Mouse (Mus musculus) hematopoietic multipotent progenitor cell, adult 10-12 weeks (in vitro differentiated cells): ENCODE results near the gene Fbxo41. TPM values are rescaled to one million over a fixed set of nuclear protein-coding genes. Genes with fewer than 3 reads are reported as not detected.

ENCODE experiments used
- polyA plus RNA-seq: library from polyadenylated mRNA; stranded (reverse); fragments of >175 nt; gene quantifications from 2 replicates; pipeline ENCODE4 v1.2.3, GENCODE M21; 2012; ENCODE audit warnings: low replicate concordance

Fbxo41 gene
- 0.06 and 0.15 TPM in 2 replicates for polyA plus RNA-seq

GRCm38 (mm10) chr6:85502911-85503250 is at the start of gene Fbxo41:
Gene Fbxo41 (minus strand): TSS chr6:85502994.

GRCm38 (mm10) chr6:85513531-85513910 is 10.7 kb upstream of the Fbxo41 start, which contains the start of gene Egr4:
Gene Egr4 (minus strand): TSS chr6:85513589.

GRCm38 (mm10) chr6:85451664-85452410 is 51.0 kb downstream of the Fbxo41 start, which contains the start of gene Pradc1:
Gene Pradc1 (minus strand): TSS chr6:85451970.

GRCm38 (mm10) chr6:85450697-85451663 is 51.8 kb downstream of the Fbxo41 start, which contains the start of gene Cct7:
Gene Cct7 (plus strand): TSS chr6:85451514.

GRCm38 (mm10) chr6:85431842-85432431 is 70.9 kb downstream of the Fbxo41 start, which contains the start of gene Smyd5:
Gene Smyd5 (plus strand): TSS chr6:85431989.

DNA sequence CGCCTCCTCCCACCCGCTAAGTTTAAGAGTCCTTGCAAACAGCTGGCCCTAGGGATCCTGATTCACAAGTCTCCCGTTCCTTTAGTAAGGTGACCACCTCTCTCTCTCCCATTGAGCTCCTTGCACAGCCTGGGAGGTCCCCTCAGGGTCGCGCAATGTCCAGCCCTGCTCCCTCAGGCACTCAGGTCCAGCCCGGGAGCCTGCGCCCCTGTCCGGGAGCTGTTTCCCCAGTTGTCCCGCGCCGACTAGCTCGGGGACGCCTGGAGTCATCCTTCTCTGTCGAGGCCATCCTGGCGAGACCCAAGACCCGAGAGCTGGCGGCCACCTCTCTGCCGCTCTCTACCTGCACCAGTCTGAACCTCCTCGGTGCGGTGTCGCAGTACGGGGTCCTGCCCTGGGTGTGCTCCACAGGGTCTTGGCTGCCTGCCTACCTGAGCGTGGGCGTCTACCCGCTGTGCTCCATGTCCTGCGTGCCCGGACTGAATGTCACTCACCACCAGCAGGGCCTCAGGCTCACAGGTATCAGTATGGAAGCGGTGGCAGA is 78.9 kb downstream of the Fbxo41 start, which contains the start of gene Noto:
TSS of gene Noto (plus strand) at position 51 of the 544 bp plus-strand sequence.

Other genes with a start within 250 kb of the Fbxo41 start
- 8.7 and 17.8 TPM in 2 replicates for gene Sfxn5, start 169.6 kb downstream of the Fbxo41 start, polyA plus RNA-seq
- gene Rab11fip5, start 128.4 kb downstream of the Fbxo41 start, polyA plus RNA-seq, result 6.7 and 11.6 TPM in 2 replicates
- gene Noto, start 79.1 kb downstream of the Fbxo41 start, polyA plus RNA-seq, result not detected in 2 replicates
- 6.8 and 28.1 TPM in 2 replicates for gene Smyd5, start 71.0 kb downstream of the Fbxo41 start, polyA plus RNA-seq
- gene Cct7, start 51.5 kb downstream of the Fbxo41 start, polyA plus RNA-seq, result 12.0 and 25.1 TPM in 2 replicates
- gene Pradc1, start 51.0 kb downstream of the Fbxo41 start, polyA plus RNA-seq, result 8.9 and 12.6 TPM in 2 replicates
- 0.16 and 0.65 TPM in 2 replicates for gene Egr4, start 10.6 kb upstream of the Fbxo41 start, polyA plus RNA-seq
- gene Alms1, start 84.5 kb upstream of the Fbxo41 start, polyA plus RNA-seq, result 0.58 and 0.67 TPM in 2 replicates
- gene Nat8f7, start 210.2 kb upstream of the Fbxo41 start, polyA plus RNA-seq, result not detected in 2 replicates